Mouse (Mus musculus) heart, adult 2 months (tissue): ENCODE results near the gene Slc38a6. TPM values are rescaled to one million over a fixed set of nuclear protein-coding genes. Genes with fewer than 3 reads are reported as not detected.

Source experiments
- DNase-seq, 2 experiments: peaks; one replicate each; pipeline ENCODE4 v3.0.0; 2021
- H3K27ac ChIP-seq: fragments of 200-600 bp; 2 replicates; pipeline ENCODE4 v1.8.1; 2022
- H3K27me3 ChIP-seq: fragments of 200-500 bp; 2 replicates; pipeline ENCODE4 v1.6.1; 2012; ENCODE audit warnings: mild to moderate bottlenecking, low read length, inconsistent platforms, mixed read lengths; ENCODE audit not compliant: control insufficient read depth, insufficient read depth
- H3K36me3 ChIP-seq: fragments of 200-500 bp; 2 replicates; pipeline ENCODE4 v1.6.1; 2012; ENCODE audit warnings: low read length, inconsistent platforms; ENCODE audit not compliant: control insufficient read depth, insufficient read depth
- H3K4me1 ChIP-seq: fragments of 200-500 bp; 2 replicates; pipeline ENCODE4 v1.6.1; 2011; ENCODE audit warnings: low read length; ENCODE audit not compliant: control insufficient read depth, insufficient read depth
- H3K4me3 ChIP-seq: fragments of 200-600 bp; 2 replicates; pipeline ENCODE4 v1.8.1; 2022
- H3K79me2 ChIP-seq: fragments of 200-500 bp; replicated peaks from 2 replicates; pipeline ENCODE4 v1.6.1; 2012; ENCODE audit warnings: mild to moderate bottlenecking, inconsistent platforms, low read length, moderate library complexity, mixed read lengths; ENCODE audit not compliant: control insufficient read depth, insufficient read depth
- H3K9ac ChIP-seq: fragments of 200-500 bp; 2 replicates; pipeline ENCODE4 v1.6.1; 2012; ENCODE audit warnings: low read depth, mild to moderate bottlenecking, control low read depth, inconsistent platforms, low read length, mixed read lengths
- CTCF ChIP-seq: fragments of 200-600 bp; IDR thresholded peaks from 2 replicates; pipeline ENCODE4 v1.8.1; 2022; ENCODE audit warnings: antibody characterized with exemption, mild to moderate bottlenecking, moderate library complexity
- EP300 ChIP-seq: fragments of 200-500 bp; IDR thresholded peaks from 2 replicates; pipeline ENCODE4 v1.6.1; 2011; ENCODE audit warnings: low read depth, low read length, control low read depth; ENCODE audit not compliant: insufficient read depth
- POLR2A ChIP-seq: fragments of 200-500 bp; IDR thresholded peaks from 2 replicates; pipeline ENCODE4 v1.6.1; 2011; ENCODE audit warnings: mild to moderate bottlenecking, low read depth, low read length, control low read depth; ENCODE audit not compliant: insufficient read depth
- WGBS: fragments of 180-500 bp; shearing (Covaris S2); methylation state at CpG from one replicate; pipeline ENCODE4 v1.1.7; 2018; 5-methylcytosine and 5-hydroxymethylcytosine counted together
- intact Hi-C: fragments of 180-260 bp; cut with DNase I; formaldehyde crosslinking; loops from one replicate; pipeline ENCODE4 v1.15.1; 2025
- polyA plus RNA-seq: library from polyadenylated mRNA; depleted of rRNA; stranded (reverse); fragments of >200 nt; gene quantifications from 2 replicates; pipeline ENCODE4 v1.2.3, GENCODE M21; 2012; rRNA removed
- total RNA-seq, 2 experiments: library from RNA; stranded (reverse); gene quantifications; 2 replicates each; pipeline ENCODE4 v1.2.3; 2021

Gene Slc38a6
- total and polyA plus RNA-seq, 3 experiments: 3.8 to 8.0 (median 4.0) TPM

- no peak overlapping the region for H3K4me3 ChIP-seq
- H3K79me2 ChIP-seq: no peaks in the 10 kb centered on the region
- TF ChIP-seq EP300: no peak
- TF ChIP-seq POLR2A: no peak
- no peak for TF ChIP-seq CTCF
- H3K27ac ChIP-seq: peak overlapping the region; percentile 97
- peak; percentile 2 to 14 for DNase-seq
- no peaks in the 10 kb centered on the region for H3K27me3 ChIP-seq
- no peaks in the 10 kb centered on the region; the same call in 1 of the 2 replicates for H3K36me3 ChIP-seq
- intact Hi-C loops: no loop called here
- H3K9ac ChIP-seq: 0 out of 2 replicates have a peak overlapping the region, but pooled peaks have one; percentile 22
- WGBS: 63% methylated on average over 5 of the region's 5 CpGs
- peaks cover 10% of the 10 kb centered on the region; the same call in 1 of the 2 replicates for H3K4me1 ChIP-seq
These were observed 115.6 kb downstream of the Slc38a6 start for GRCm38 (mm10) chr12:73402137-73402712.

DNA sequence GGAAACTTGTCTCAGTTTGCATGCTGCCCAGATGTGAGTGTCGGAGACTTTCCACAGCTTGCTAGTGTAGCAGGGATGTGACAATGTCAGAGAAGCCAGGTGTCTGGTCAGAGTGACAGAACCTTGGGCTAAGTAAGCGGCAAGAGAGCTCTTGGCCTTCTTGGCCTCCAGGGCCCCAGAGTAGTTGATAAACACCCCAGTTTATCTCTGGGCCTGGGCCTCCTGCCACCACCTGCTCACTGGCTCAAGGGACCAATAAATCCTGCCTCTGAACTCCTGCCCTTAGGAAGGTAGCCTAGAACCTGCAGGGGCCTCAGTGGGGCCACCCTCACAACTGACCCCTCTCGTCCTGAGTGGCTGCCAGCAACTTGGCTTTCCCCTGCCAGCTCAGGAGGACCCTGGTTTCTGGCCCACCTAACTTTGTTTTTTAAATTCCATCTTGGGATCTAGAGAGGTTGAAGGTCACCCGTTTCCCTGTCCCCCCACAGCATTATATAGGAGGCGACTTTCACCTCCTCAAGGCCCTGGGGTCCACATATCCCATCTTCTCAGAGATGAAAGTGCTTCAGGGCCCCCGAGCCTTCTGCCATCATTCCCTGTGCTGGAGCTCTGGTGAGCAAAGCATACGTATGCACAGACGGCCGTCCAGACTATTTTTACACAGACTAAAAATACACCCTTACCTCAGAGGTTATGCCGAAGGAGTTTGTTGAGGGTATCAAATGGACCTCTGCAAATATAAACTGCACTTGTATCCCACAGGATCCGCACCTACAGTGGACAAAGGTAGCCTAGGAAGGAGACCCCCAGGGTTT is 116.5 kb downstream of the Slc38a6 start:
- no peaks in the 10 kb centered on the region; the same call in 1 of the 2 replicates for H3K36me3 ChIP-seq
- no peaks in the 10 kb centered on the region for H3K79me2 ChIP-seq
- H3K9ac ChIP-seq: peak overlapping the region; percentile 39
- H3K4me1 ChIP-seq: peaks cover 10% of the 10 kb centered on the region; the same call in 1 of the 2 replicates
- TF ChIP-seq EP300 (0 out of 2 replicates have a peak, but pooled peaks have one; percentile 25), POLR2A (peak; percentile 54), CTCF (no peak)
- H3K27me3 ChIP-seq: no peaks in the 10 kb centered on the region
- 55% methylated on average over 11 of the region's 11 CpGs for WGBS
- H3K27ac ChIP-seq: peak overlapping the region; percentile 97
- DNase-seq: peak; percentile 53 to 71
- no peak overlapping the region for H3K4me3 ChIP-seq
- intact Hi-C loops: no loop called here

Other genes starting within 250 kb of the Slc38a6 start
- 1 to 10 TPM; 1.2 to 1.4 TPM for gene Six1, start 232.9 kb upstream of the Slc38a6 start, total RNA-seq
- gene Six1, start 232.9 kb upstream of the Slc38a6 start, polyA plus RNA-seq: 0.90 and 0.94 TPM in 2 replicates
- 1 to 10 TPM; 3.9 to 6.8 TPM for gene Six4, start 173.3 kb upstream of the Slc38a6 start, total RNA-seq
- gene Six4, start 173.3 kb upstream of the Slc38a6 start, polyA plus RNA-seq: 1.6 and 2.6 TPM in 2 replicates
- gene Mnat1, start 163.1 kb upstream of the Slc38a6 start, total RNA-seq: 10 to 100 TPM; 16.3 to 16.8 TPM
- 5.6 and 8.6 TPM in 2 replicates for gene Mnat1, start 163.1 kb upstream of the Slc38a6 start, polyA plus RNA-seq
- 10 to 100 TPM; 51.8 to 52.4 TPM for gene Trmt5, start 69 bp upstream of the Slc38a6 start, total RNA-seq
- 16.0 and 29.7 TPM in 2 replicates for gene Trmt5, start 69 bp upstream of the Slc38a6 start, polyA plus RNA-seq